Mouse (Mus musculus) CD4-positive, CD25-positive, alpha-beta regulatory T cell, adult 4 months (primary cell): ENCODE results near the gene Olfr986. TPM values are rescaled to one million over a fixed set of nuclear protein-coding genes. Genes with fewer than 3 reads are reported as not detected.
"Not testable (repeated sequence)": the region's sequence is repeated elsewhere in the genome, so short reads cannot be mapped to it uniquely, and the experiment has no call there.

Experiments used
- ATAC-seq: one replicate; pipeline ENCODE4 v1.8.0; 2017
- polyA plus RNA-seq, 2 experiments: library from polyadenylated mRNA; unstranded; fragments of 100-300 nt; shearing (Covaris generic); gene quantifications; one replicate each; pipeline ENCODE4 v1.2.1; 2017

The Olfr986 gene
- polyA plus RNA-seq: not detected

DNA sequence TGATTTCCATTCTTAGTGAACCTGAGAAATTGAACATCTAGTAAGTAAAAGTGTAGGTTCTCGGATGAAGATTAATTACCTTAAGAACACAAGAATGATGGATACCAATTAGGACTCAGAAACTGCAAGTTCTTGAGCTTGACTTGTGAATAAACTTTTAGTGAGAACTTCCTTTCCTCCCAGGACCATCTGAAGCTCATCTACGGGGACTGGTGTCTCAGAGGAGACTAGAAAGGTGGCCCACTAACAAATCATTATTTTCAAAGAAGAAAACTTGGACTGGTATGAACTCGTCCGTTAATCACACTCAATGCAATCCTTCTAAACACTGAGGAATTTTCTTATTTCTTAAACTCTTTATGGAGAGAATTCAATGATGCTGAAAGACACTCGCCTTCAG is at the start of gene Olfr986:
Gene Olfr986 (plus strand): TSS at position 301 of the 400 bp plus-strand sequence.
- ATAC-seq: no peak

DNA sequence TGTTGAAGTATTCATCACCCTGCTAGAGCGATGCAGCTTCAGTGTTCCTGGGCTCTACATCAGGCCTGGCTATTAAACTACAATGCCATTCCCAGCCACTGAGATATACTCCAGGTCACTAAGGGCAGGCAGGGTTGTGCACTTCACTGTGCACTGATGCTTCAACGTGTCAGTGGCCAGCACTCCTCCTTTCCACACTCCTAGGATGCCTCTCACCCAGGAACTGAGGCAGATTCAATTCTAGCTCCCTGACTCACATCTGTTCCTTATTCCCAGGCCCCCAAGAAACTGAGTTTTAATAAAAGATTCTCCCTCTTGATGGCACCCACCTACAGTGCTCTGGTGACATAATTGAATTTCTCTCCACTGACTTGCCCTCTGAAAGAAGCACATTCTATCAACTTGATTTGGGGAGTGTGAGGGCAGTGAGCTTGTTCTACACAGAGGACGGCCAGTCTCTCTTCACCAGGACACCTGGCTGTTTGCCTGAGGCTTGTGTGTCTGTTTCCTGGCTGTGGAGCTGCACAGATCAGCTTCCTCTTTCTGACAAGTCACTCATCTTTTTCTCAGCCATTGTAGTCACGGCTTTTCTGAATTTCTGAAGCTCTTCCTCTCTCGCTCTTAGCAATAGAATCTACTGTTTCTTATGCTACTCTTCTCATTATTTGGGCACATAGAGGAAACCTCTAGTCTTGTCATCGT is 43.6 kb upstream of the Olfr986 start:
- ATAC-seq: no peak

DNA sequence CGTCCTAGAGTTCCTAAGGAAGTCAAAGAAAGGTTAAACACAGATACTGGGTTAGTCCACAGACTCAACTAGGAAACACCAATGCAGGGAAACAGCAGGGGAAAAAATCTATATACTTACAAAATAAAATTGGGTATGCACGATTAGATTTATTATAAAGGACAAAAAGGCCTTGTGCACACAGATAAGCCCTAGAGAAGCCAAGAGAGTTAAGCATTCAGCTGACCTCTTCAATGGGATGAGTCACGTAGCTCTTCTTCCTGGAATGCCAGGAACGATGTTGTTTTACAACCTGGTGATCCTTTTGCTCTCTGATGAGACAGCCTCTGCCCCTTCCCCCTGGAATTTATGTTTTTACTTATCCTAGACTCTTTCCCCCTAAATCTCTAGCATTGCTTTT is 41.2 kb upstream of the Olfr986 start:
- ATAC-seq: no peak

DNA sequence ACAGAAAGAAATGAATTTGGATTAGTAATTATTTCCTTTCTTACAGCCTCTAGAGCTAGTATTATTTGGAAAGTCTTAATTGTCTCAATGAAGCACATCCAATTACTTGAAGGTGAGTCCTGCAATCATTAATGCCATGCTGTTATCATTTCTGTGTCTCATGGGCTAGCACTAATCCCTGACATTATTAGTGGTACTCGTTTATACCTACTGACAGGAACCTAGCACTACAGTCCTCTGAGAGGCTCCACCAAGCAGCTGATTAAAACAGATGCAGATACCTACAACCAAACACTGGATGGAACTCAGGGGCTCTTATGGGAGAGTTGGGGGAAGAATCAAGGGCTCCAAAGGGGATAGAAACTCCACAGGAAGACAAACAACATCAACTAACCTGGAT is 39.2 kb upstream of the Olfr986 start:
- no peak for ATAC-seq

DNA sequence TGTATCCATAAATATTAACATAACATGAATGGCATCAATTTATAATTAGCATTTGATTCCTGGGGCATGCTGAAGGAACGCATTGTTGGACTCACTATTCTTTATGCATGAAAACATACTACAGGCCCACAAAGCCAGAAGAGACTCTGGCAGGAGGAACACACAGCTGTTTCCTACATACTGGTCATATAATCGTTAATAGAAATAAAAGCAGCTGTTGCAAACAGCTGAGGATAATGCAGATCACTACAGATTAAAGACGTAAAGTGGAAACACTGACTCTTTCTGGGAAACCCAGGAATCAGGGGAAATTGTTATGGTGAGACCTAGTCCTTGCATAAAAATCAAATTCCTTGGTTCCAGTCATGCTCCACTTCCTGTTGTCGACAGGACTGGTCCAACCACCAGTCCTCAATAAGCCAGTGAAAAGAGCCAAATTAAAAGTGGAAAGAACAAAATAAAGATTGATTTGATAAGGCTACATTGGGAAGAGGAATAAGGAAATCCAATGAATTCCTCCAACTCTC is 25.5 kb upstream of the Olfr986 start:
- ATAC-seq: no peak

DNA sequence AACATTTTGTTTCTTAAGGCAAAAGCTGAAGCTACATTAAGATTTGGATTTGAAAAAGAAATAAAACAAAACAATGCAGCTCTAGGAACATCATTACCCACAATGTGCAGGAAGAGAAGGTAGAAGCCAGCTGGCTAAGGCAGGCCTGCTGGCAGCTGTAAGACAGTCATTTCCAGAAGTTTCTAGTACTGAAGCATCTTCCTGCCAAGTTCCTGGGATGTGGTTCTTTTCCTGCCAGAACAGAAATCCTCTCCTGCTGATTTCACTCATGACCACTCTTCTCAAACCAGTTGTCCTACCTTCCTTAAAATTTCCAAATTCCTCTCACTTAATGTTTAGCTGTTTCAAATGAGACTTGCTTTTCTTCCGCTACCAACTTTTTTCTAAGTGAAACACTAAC is 14.3 kb upstream of the Olfr986 start:
- no peak for ATAC-seq

DNA sequence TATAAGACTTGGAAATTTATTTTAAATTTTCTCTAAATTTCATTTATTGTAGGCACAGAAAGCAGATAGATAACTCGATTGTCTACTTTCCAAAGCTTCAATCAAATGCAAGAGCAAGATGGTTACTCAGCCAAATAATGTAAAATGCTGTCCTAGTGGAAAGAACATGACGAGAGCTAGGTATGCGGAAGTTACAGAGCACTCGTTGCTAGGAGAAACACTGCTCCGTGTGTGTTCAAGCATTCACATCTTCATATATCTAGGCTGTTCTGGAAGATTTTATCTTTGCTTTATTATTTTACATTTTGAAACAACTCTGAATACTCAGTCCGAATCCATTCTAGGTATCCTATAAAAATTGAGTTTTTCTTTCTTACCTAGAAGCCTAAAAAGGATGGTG is 3.7 kb upstream of the Olfr986 start:
- ATAC-seq: no peak

DNA sequence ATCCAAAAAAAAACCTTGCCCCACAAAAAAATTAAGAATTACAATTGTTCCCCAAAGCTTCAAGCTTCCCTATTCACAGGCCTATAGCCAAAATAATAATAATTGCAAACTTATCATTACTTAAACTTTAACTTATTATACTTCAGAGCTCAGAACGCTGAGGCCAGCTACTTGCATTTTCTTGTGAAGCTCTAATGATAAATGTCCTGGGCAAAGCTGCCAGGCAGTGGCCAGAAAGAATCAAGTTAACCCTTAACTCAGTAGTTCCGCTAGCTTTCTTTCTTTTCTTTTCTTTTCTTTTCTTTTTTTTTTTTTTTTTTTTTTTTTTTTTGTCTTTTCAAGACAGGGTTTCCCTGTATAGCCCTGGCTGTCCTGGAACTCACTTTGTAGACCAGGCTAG is 4.4 kb downstream of the Olfr986 start:
- not testable (repeated sequence) for ATAC-seq

DNA sequence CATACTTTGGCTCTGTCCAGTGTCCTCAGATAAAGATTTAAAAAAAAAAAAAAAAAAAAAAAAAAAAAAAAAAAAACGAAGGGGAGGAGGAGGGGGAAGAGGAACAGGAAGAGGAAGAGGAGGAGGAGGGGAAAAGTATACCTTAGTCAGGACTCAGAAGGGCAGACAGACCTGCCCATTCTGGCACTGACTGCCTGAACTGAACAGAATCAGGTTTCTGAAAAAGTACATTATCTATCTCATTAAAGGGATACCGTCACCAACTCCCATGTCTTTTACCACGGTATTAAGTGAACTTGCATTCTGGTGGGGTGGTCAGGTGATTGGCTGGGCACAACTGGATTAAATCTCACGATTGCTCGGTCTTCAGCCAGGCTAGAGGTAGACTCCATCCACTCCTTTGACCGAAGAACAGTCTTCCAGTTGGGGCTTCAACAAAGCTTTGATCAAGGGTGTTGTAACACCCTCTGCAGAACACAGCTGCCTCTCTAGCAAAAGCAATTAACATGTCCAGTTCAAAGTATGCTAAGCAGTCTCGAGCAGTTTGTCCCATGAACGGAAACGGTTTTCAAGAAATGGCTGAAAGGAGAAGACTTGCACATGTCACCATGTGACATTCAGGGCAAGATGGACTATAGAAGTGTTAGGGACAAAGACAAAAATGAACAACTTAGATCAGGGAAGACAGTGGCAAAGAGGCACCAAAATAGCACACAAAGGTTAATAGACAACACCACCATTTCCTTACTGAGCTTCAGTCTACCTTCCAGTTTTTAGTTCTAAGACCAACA is 10.6 kb downstream of the Olfr986 start:
- ATAC-seq: no peak

DNA sequence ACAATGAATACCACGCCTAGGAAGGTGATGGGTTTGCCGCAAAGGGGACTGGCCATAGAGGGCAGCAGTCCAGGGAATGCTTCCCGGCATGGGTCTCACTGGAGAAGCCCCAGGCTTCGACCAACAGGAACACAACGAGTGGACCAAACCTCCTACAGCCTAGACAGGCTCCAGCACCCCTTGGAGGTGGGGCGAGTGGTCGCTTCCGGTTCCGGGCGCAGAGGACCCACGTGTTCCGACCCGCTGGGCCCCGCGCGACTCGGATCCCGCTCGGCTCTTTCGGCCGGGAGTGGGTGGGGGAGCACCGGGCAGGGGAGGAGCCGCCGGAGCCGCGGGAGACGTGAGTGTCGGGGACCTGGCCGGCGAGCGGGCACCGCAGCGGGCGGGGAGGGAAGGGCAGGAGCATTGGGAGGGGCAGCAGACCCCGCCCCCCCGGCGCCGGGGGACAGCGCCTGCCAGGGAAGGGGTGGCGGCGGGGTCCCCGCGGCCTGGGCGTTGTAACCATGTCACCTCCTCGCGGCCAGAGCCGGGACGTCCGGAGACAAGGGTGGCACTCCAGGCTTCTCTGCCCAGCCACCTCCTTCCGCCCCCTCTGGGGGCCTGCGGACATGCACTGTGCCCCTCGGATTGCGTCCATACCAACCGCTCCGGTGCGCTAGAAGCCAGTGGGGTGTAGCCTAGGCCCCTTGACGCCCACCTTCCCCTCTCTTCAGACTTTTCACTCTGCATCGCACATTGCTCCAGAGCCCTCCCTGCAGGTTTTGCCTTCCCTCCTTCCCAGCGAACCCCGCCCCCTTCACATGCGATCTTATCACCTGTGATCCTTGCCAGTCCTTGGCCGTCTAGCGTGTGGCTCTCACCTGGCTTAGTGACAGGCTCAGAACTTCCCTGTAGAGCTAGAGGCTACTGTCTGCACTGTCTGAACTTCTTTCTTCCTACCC is 11.6 kb downstream of the Olfr986 start, which contains the start of gene Zfp202:
Gene Zfp202 (plus strand): TSS at position 219 of the 941 bp plus-strand sequence.
- peak; percentile 83 for ATAC-seq

DNA sequence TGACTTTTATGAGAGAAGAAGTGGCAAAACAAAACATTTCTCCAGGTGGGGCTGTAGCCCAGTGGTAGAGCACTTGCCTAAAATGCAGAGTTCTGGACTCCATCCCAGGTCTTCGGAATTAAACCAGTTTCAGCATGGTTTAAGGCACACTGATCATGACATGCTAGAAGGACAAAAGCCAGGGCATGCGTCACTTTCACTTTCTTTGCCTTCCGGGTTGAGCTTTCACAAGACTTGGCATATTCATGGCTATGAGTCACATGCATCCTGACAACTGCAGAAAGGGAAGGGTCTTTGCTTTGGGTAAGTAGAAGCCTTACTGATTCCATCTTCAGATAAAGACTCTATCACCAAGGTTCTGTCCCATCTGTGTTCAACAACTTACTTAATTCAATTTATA is 15.3 kb downstream of the Olfr986 start:
- no peak for ATAC-seq

DNA sequence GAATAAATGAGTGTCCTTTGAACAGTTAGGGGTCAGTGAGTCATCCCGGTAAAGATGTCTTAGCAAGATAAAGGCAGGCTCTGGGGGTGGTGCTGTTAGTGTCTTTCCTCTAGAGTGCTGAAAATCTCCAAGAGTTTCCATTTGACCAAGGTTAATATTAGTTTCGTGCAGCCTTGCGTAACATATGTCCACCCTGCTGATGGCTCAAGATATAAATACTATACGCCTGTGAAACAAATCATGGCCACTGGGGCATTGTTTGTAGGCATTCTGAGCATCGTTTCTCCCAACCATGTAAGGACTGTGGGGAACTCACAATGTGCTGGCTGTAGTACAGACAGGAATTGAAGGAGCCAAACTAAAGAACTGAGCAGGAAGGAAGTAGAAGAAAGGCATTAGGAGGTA is 25.8 kb downstream of the Olfr986 start:
- ATAC-seq: no peak

DNA sequence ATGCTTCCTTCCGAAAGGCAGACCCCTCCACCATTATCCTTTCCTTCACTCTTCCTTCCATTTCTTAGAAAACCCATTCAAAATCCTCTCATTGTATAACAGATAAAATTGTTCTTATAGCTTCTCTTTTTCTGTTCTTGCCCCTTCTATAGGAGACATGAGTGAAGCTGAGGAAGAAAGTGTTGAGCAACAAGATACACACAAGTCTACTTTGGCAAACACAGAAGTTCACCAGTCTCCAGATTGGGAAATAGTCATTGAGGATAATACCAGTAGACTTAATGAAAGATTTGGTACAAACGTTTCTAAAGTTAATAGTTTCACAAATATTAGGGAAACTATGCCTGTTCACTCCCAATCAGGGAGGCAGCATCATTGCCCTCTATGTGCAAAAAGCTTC is 30.0 kb downstream of the Olfr986 start:
- ATAC-seq: no peak

DNA sequence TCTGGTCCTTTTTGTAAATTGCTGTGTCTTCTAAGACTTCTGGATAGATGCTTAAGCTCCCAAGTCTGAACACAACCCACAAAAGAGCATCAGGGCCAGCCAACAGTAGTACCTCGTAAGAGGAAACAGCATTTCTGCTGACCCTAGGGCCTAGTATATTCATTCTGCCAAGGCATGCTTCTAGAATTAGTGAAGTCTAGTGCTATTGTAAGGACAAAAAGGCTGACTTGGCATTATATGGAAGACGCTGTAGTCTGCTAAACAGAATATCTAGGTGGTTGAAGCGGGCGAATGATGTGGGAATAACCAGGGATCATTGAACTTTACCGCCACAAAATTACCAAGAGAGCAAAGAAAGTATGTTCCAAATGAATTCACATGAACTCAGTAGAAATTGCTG is 33.3 kb downstream of the Olfr986 start:
- no peak for ATAC-seq

DNA sequence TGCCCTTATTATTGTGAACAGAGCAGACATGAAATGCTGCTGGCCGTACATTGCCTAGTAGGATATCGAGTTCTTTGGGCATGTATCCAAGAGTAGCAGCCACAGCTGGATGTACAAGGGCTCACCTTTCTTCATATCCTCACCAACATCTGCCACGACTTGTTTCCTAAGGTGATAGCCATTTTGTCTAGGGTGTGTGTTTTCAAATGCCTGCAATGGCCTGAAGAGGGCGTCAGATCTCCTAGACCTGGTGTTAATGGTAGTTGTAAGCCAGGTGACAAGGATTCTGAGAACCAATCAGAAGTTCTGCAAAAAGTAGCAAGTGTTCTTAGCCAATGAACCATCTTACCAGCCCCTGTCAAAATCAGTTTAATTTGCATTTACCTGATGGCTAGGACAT is 35.9 kb downstream of the Olfr986 start:
- no peak for ATAC-seq

DNA sequence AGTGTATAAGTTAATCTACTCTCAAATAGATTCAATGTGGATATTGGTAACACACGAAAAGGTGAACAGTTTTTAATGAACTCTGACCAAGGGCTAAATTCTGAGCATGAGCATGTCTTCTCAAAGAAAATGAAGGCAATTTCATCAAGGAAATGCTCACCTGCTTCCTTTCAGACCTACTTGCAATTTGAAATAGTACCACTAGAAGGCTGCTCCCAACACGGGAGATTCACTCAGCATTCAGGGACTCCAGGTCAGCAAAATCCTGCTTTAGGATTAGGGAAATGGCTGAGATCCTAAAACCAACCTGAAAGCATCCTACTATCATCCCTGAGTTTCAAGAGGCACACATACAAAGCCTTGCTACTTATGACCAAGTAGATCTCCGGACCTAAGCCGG is 43.6 kb downstream of the Olfr986 start:
- no peak for ATAC-seq

DNA sequence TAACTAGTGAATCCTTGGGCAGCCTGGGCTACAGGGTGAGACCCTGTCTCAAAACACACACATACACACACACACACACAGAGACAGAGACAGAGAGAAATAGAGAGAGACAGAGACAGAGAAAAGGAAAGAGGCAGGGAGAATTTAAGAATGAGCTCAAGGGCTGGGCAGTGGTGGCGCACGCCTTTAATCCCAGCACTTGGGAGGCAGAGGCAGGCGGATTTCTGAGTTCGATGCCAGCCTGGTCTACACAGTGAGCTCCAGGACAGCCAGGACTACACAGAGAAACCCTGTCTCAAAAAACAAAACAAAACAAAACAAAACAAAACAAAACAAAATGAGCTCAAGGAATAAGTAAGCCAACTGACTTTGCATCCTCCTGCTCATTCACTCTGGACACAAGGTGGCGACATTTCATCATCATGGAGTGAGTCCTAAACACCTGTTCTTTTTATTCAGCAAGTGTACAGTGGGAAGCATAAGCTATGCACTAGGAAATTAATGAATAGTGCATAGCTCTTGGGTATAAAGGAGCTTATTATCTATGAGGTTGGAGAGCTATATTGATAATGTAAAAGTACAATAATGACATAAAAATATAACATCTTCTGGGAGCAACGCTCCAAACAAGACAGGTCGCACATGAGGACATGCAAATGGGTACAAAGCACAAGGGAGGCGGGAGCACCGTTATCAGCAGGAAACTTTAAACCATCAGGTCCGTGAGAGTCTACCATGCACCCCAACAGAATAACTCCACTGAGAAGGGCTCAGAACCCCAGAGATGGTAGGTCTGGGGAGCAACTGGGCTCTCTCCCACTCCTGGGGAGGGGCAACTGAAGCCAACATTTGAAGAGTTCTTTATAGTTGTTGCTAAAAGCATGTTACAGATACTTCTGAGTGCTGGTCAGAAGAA is 47.4 kb downstream of the Olfr986 start:
- ATAC-seq: peak; percentile 45

DNA sequence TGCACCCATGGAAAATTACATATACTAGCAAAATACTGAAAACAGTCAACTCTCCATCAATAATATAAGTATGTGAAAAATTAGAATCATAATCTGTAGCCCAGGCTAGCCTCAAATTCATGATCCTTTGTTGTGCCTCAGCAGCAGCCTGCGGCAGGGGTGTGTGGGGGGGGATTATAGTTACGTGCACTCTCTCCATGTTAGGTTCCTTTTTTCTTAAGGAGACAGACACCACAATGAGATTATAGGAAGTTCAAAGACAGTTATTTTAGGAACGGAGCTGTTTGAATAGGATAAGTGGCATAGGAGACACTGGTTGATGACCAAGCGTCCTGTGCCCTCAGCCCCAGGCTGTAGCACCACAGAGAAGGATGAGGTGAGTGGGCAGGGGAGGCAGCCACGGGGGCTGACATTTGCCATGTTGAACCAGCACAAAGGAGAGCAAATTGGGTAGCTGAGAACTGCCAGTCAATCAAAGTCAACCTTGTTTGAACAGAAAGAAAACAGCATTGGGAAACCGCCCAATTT is 48.1 kb downstream of the Olfr986 start:
- no peak for ATAC-seq

DNA sequence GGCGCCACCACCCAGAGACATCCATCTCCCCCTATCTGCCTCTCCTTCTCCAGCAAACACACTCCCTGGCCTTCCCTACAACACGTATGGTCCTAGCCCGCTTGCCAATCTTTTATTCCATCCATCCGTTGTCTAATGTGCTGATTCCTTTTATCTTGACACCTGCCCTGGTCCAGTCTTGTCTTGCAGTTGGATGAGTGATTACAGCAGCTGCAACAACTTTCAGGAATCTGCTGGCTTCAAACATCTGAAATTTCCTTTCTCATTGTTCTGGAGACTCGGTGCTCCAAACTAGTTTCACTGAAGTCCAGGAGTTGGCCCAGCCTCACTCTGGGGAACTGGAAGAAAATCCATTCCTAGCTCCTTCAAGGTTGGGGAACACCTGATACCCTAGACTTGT is 48.8 kb downstream of the Olfr986 start:
- ATAC-seq: no peak

DNA sequence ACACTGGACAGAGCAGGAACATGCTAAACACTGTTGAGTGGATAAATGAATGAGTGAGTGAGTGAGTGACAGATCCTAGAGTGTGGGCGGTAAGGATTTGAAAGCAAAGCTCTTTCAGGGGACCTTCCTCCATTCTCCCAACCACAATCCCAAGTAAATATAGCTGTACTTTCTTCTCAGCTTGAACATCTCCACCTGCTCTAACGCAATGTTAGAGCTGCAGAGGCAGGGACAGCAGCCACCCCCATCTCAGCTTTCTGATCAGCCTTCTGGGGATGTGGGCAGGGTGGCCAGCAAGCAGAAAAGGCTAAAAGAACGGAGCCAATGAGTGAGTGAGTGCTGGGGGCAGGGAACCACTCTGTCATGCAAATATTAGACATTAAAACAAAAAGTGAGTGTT is 50.3 kb downstream of the Olfr986 start:
- no peak for ATAC-seq
